Mouse (Mus musculus) Muller cell, postnatal 12 days (primary cell): ENCODE results near the gene Pck2.

Experiments
- DNase-seq: peaks from one replicate; pipeline ENCODE4 v3.0.0-alpha.2; 2015; ENCODE audit errors: inconsistent ontology term

The Pck2 gene

GRCm38 (mm10) chr14:55575711-55576110, 35.6 kb downstream of the Pck2 start:
- no peak for DNase-seq

GRCm38 (mm10) chr14:55576376-55576775, 36.3 kb downstream of the Pck2 start:
- no peak for DNase-seq

- peak; percentile 88 for DNase-seq
Observed at GRCm38 (mm10) chr14:55577871-55578667, 38.0 kb downstream of the Pck2 start, which contains the start of gene Psme1. Gene Psme1, plus strand, starts transcription at chr14:55578123.

GRCm38 (mm10) chr14:55578668-55579269, 38.7 kb downstream of the Pck2 start:
- DNase-seq: peak; percentile 37

GRCm38 (mm10) chr14:55579511-55580496, 39.7 kb downstream of the Pck2 start:
- DNase-seq: no peak

GRCm38 (mm10) chr14:55580731-55581130, 40.7 kb downstream of the Pck2 start:
- no peak for DNase-seq

- DNase-seq: no peak
Observed at GRCm38 (mm10) chr14:55581981-55582681, 42.1 kb downstream of the Pck2 start.

- no peak for DNase-seq
Observed at GRCm38 (mm10) chr14:55584303-55584701, 44.2 kb downstream of the Pck2 start.

GRCm38 (mm10) chr14:55584702-55585565, 44.9 kb downstream of the Pck2 start, which contains the start of gene Emc9:
Gene Emc9, minus strand, starts transcription at chr14:55585302.
- DNase-seq: peak; percentile 80

GRCm38 (mm10) chr14:55585566-55585960, 45.5 kb downstream of the Pck2 start:
- DNase-seq: no peak

GRCm38 (mm10) chr14:55586149-55586548, 46.1 kb downstream of the Pck2 start:
- no peak for DNase-seq

GRCm38 (mm10) chr14:55589271-55589670, 49.2 kb downstream of the Pck2 start:
- no peak for DNase-seq

GRCm38 (mm10) chr14:55589771-55590448, 49.8 kb downstream of the Pck2 start:
- no peak for DNase-seq

- DNase-seq: peak; percentile 99
Observed at GRCm38 (mm10) chr14:55590748-55591330, 50.8 kb downstream of the Pck2 start, which contains the start of gene Psme2. Gene Psme2, minus strand, starts transcription at chr14:55591113.

- peak; percentile 97 for DNase-seq
Observed at GRCm38 (mm10) chr14:55591331-55591891, 51.3 kb downstream of the Pck2 start, which contains the start of gene Rnf31. Gene Rnf31, plus strand, starts transcription at chr14:55591708.

GRCm38 (mm10) chr14:55592226-55592625, 52.2 kb downstream of the Pck2 start:
- no peak for DNase-seq

GRCm38 (mm10) chr14:55596036-55596690, 56.1 kb downstream of the Pck2 start:
- no peak for DNase-seq
